Comparison of ENCODE assay signal across 8 mouse cellular contexts in genomic region chr16:35869126-35869525, GRCm38 (mm10). TPM values are rescaled to one million over a fixed set of nuclear protein-coding genes. Genes with fewer than 3 reads are reported as not detected.
DNase-seq lines count a peak whose midpoint lies in the region; ATAC-seq lines count a peak whose summit lies in the region.

No protein-coding gene starts in this region.

- intact Hi-C loops in heart, postnatal 36 days (cut with DNase I): no loop called here

- no peaks in the 10 kb centered on the region for H3K36me3 ChIP-seq in liver, embryonic 16.5 days (ENCODE audit: control insufficient read depth, insufficient read depth)
- no peaks in the 10 kb centered on the region for H3K36me3 ChIP-seq in midbrain, embryonic 15.5 days (replicated peaks)

- peaks cover 18% of the 10 kb centered on the region for H3K4me1 ChIP-seq in liver, embryonic 16.5 days (ENCODE audit: control insufficient read depth, low read depth, low read length)
- H3K4me1 ChIP-seq in midbrain, embryonic 15.5 days: peaks cover 12% of the 10 kb centered on the region

- WGBS in liver, embryonic 16.5 days (ENCODE audit: insufficient replicate concordance): 28% methylated on average over 3 of the region's 3 CpGs
- WGBS in midbrain, embryonic 15.5 days: 43% methylated on average over 3 of the region's 3 CpGs

- H3K4me2 ChIP-seq in liver, embryonic 16.5 days (ENCODE audit: low read depth, low read length): peak overlapping the region; percentile 44
- H3K4me2 ChIP-seq in midbrain, embryonic 15.5 days: no peak overlapping the region

- peak; percentile 61 for DNase-seq in A20 (ENCODE audit: low read depth, low spot score)
- peak; percentile 67 for DNase-seq in MN1 (ENCODE audit: low spot score)
- peak; percentile 34 to 44 for DNase-seq in heart, postnatal 36 days
- DNase-seq in frontal cortex, postnatal 25 days (ENCODE audit: low spot score in 2 of 2): no peak
- no peak for DNase-seq in urinary bladder, postnatal 4 days (ENCODE audit: low spot score in 2 of 2)

- peaks cover 13% of the 10 kb centered on the region for H3K27me3 ChIP-seq in liver, embryonic 16.5 days (ENCODE audit: control insufficient read depth, insufficient read depth, low read depth, low read length)
- H3K27me3 ChIP-seq in midbrain, embryonic 15.5 days (replicated peaks): peaks cover 31% of the 10 kb centered on the region

- ATAC-seq in liver, embryonic 16.5 days (ENCODE audit: low read depth): no peak
- ATAC-seq in midbrain, embryonic 15.5 days (replicated peaks): no peak
- ATAC-seq in cerebellum, adult (ENCODE audit: insufficient number of reproducible peaks, low FRiP score, low TSS enrichment): no peak

- no peak overlapping the region for H3K9ac ChIP-seq in liver, embryonic 16.5 days (ENCODE audit: low read depth, low read length)
- H3K9ac ChIP-seq in midbrain, embryonic 15.5 days: no peak overlapping the region

- H3K27ac ChIP-seq in liver, embryonic 16.5 days (ENCODE audit: low read length): no peak overlapping the region
- H3K27ac ChIP-seq in midbrain, embryonic 15.5 days: no peak overlapping the region

- no peaks in the 10 kb centered on the region for H3K9me3 ChIP-seq in liver, embryonic 16.5 days (replicated peaks; ENCODE audit: control insufficient read depth, low read length)
- H3K9me3 ChIP-seq in midbrain, embryonic 15.5 days: no peaks in the 10 kb centered on the region

- 0 out of 2 replicates have a peak overlapping the region, but pooled peaks have one; percentile 23 for H3K4me3 ChIP-seq in liver, embryonic 16.5 days (ENCODE audit: low read depth, low read length)
- no peak overlapping the region for H3K4me3 ChIP-seq in midbrain, embryonic 15.5 days

RNA-seq across cellular contexts. Expression of gene Parp14, which starts 2.2 kb away (rescaled TPM):
- 10 to 100 TPM in 1 of 2 experiments, 1 to 10 TPM in 1; 9.9 to 16.2 TPM for total RNA-seq in heart, postnatal 36 days (2021)
- 1.4 and 1.5 TPM in 2 replicates for polyA plus RNA-seq in liver, embryonic 16.5 days (2015; fragmentation: Nextera tagmentation; extraction: Ambion mirVana)
- polyA plus RNA-seq in midbrain, embryonic 15.5 days (2015; fragmentation: Nextera tagmentation; extraction: Ambion mirVana): 0.49 and 0.72 TPM in 2 replicates

Comparison
In these comparisons a context has a peak if more than half of its experiments do, and no peak if none do; other contexts are left out.
1. DNase-seq: peak in A20 (single experiment), MN1 (single experiment) and heart, postnatal 36 days (2 of 2); none in frontal cortex, postnatal 25 days (0 of 2) and urinary bladder, postnatal 4 days (0 of 2).